Mouse (Mus musculus): Measurements from ENCODE around the gene Cherp.

Cherp gene

GRCm38 (mm10) chr8:72413839-72414238 is 61.2 kb downstream of the Cherp start:
- DNase-seq (ENCODE audit: low spot score) = no peak
